Mouse (Mus musculus): ENCODE results near the gene Sfr1.

DNA sequence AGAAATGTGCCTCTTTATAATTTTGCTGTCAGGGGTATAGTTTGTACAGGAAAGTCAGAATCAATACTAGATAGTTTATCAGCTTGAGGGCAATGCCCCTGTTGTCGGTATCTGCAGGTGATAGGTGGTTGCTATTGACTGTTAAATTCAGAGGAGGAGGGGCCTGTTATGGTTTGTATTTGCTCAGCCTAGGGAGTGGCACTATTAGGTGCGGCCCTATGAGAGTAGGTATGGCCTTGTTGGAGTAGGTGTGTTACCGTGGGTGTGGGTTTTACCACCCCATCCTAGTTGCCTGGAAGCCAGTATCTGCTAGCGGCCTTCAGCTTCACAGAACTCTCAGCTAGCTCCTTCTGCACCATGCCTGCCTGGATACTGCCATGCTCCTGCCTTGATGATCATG lies 22.4 kb downstream of the Sfr1 start:
- TF ChIP-seq POLR2A (IDR thresholded peaks at IDR 0.05; ENCODE audit: borderline replicate concordance, insufficient read depth, low read length) (no peak), CTCF (IDR thresholded peaks at IDR 0.05; ENCODE audit: borderline replicate concordance, insufficient read depth, low read depth, low read length) (no peak)

All from cerebellum, adult 2 months (tissue).